Mouse (Mus musculus): ENCODE data around the gene Cers3. TPM values are rescaled to one million over a fixed set of nuclear protein-coding genes. Genes with fewer than 3 reads are reported as not detected.

Gene Cers3
- polyA plus RNA-seq, 1 experiment from 2014 or later: 0.79 TPM

GRCm38 (mm10) chr7:66789860-66790748, 46.8 kb downstream of the Cers3 start:
- H3K9me3 ChIP-seq: no peaks in the 10 kb centered on the region
- H3K4me3 ChIP-seq: no peak overlapping the region
- DNase-seq (ENCODE audit: extremely low spot score, low spot score): no peak
- WGBS: 27% methylated on average over 8 of the region's 8 CpGs
- H3K27ac ChIP-seq: no peak overlapping the region
- H3K4me1 ChIP-seq: peaks cover 12% of the 10 kb centered on the region
- H3K27me3 ChIP-seq (ENCODE audit: poor library complexity, severe bottlenecking): no peaks in the 10 kb centered on the region
- H3K36me3 ChIP-seq (replicated peaks): no peaks in the 10 kb centered on the region

DNA sequence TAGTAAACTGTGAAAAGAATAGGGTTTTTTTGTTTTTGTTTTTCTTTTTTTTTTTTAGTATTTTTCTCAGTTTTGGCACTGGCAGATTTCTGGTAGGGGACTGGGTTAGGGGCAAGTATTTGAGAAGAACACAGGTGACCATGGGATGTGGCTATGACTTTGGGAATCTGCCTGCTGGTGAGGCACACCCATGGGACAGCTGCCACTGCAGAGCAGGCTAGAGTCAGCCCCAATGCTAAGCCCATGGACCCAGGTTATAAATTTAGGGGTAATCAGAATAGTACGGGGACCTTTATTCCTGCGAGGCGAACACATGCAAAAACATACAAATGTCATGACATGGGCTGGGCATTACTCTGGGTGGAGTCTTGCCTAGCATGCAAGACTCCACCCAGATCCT, 47.7 kb downstream of the Cers3 start:
- 94% methylated on average over 3 of the region's 3 CpGs for WGBS
- no peak for DNase-seq (ENCODE audit: extremely low spot score, low spot score)

DNA sequence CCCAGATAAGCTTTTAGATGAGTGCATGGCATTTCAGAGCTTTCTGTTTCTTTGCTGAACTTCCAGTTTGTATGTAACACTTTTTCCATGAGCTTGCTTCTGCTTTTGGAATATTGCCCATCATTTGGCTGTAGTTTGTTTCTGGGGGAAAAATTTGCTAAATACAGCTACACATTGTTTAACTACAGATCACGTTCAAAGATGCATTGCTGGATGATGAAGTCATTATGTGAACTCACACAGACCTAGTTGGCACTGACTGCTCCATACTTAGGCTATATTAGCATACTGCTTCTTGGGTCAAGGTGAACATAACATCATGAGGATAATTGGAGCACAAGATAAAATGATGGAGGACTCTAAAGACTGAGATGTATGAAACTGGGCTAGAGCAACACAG, 53.6 kb downstream of the Cers3 start:
- WGBS: 78% methylated on average over 1 of the region's 1 CpGs
- H3K27me3 ChIP-seq (ENCODE audit: poor library complexity, severe bottlenecking): no peaks in the 10 kb centered on the region
- H3K4me1 ChIP-seq: no peaks in the 10 kb centered on the region
- H3K27ac ChIP-seq: no peak overlapping the region
- no peaks in the 10 kb centered on the region for H3K9me3 ChIP-seq
- no peak for DNase-seq (ENCODE audit: extremely low spot score, low spot score)
- H3K36me3 ChIP-seq (replicated peaks): no peaks in the 10 kb centered on the region
- H3K4me3 ChIP-seq: no peak overlapping the region

More for the DNA sequence above, 47.7 kb downstream of the Cers3 start:
- Histone ChIP-seq H3K27me3 (ENCODE audit: poor library complexity, severe bottlenecking) (no peaks in the 10 kb centered on the region), H3K4me3 (no peak overlapping the region), H3K9me3 (no peaks in the 10 kb centered on the region), H3K4me1 (peaks cover 12% of the 10 kb centered on the region), H3K27ac (no peak overlapping the region), H3K36me3 (replicated peaks) (no peaks in the 10 kb centered on the region)

- no peak overlapping the region for H3K27ac ChIP-seq
- no peaks in the 10 kb centered on the region for H3K27me3 ChIP-seq (ENCODE audit: poor library complexity, severe bottlenecking)
- H3K9me3 ChIP-seq: no peaks in the 10 kb centered on the region
- no peaks in the 10 kb centered on the region for H3K36me3 ChIP-seq (replicated peaks)
- 0 out of 2 replicates have a peak, but pooled peaks cover 1% of the 10 kb centered on the region for H3K4me1 ChIP-seq
- no peak overlapping the region for H3K4me3 ChIP-seq
- DNase-seq (ENCODE audit: extremely low spot score, low spot score): no peak
- WGBS: 87% methylated on average over 1 of the region's 1 CpGs
These were observed 54.0 kb downstream of the Cers3 start for GRCm38 (mm10) chr7:66797345-66797744.

DNA sequence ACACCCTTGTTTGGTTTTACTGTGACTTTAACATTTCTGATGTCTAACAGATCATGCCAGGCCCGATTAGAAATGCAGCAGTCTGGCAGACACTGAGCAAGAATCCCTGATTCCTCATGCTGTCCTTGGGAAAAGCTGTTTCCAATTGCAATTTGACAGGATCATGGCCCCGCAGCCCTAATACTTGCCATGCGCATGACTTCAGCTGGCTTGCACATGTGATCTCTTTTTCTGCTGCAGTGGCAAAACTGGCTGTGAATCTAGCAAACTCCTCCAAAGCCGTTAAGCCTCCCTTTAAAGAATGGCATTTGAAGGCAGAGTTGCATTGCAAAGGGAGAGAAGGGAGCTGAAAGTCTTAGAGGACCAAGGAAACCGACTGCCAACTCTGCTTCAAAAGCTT, 55.5 kb downstream of the Cers3 start:
- Histone ChIP-seq H3K4me3 (no peak overlapping the region), H3K27me3 (ENCODE audit: poor library complexity, severe bottlenecking) (no peaks in the 10 kb centered on the region), H3K27ac (no peak overlapping the region), H3K9me3 (no peaks in the 10 kb centered on the region), H3K36me3 (replicated peaks) (no peaks in the 10 kb centered on the region), H3K4me1 (peaks cover 10% of the 10 kb centered on the region)
- DNase-seq (ENCODE audit: extremely low spot score, low spot score): peak; percentile 16
- 52% methylated on average over 5 of the region's 5 CpGs for WGBS

- DNase-seq (ENCODE audit: extremely low spot score, low spot score): no peak
- H3K27ac ChIP-seq: no peak overlapping the region
- no peaks in the 10 kb centered on the region for H3K36me3 ChIP-seq (replicated peaks)
- peaks cover 11% of the 10 kb centered on the region for H3K4me1 ChIP-seq
- H3K4me3 ChIP-seq: no peak overlapping the region
- WGBS: 86% methylated on average over 5 of the region's 5 CpGs
- H3K9me3 ChIP-seq: no peaks in the 10 kb centered on the region
- H3K27me3 ChIP-seq (ENCODE audit: poor library complexity, severe bottlenecking): no peaks in the 10 kb centered on the region
These were observed 57.5 kb downstream of the Cers3 start for GRCm38 (mm10) chr7:66800784-66801183.

GRCm38 (mm10) chr7:66801785-66802184, 58.5 kb downstream of the Cers3 start:
- Histone ChIP-seq H3K4me3 (no peak overlapping the region), H3K27ac (no peak overlapping the region), H3K27me3 (ENCODE audit: poor library complexity, severe bottlenecking) (no peaks in the 10 kb centered on the region), H3K4me1 (peaks cover 11% of the 10 kb centered on the region), H3K9me3 (no peaks in the 10 kb centered on the region), H3K36me3 (replicated peaks) (no peaks in the 10 kb centered on the region)
- no peak for DNase-seq (ENCODE audit: extremely low spot score, low spot score)

GRCm38 (mm10) chr7:66803798-66804197, 60.5 kb downstream of the Cers3 start:
- no peaks in the 10 kb centered on the region for H3K36me3 ChIP-seq (replicated peaks)
- no peak overlapping the region for H3K27ac ChIP-seq
- H3K9me3 ChIP-seq: no peaks in the 10 kb centered on the region
- H3K4me1 ChIP-seq: peaks cover 11% of the 10 kb centered on the region
- no peak for DNase-seq (ENCODE audit: extremely low spot score, low spot score)
- H3K4me3 ChIP-seq: no peak overlapping the region
- H3K27me3 ChIP-seq (ENCODE audit: poor library complexity, severe bottlenecking): no peaks in the 10 kb centered on the region
- WGBS: 74% methylated on average over 5 of the region's 5 CpGs

GRCm38 (mm10) chr7:66806801-66807200, 63.5 kb downstream of the Cers3 start:
- H3K4me1 ChIP-seq: peaks cover 11% of the 10 kb centered on the region
- H3K36me3 ChIP-seq (replicated peaks): no peaks in the 10 kb centered on the region
- WGBS: 69% methylated on average over 3 of the region's 3 CpGs
- H3K27ac ChIP-seq: no peak overlapping the region
- no peaks in the 10 kb centered on the region for H3K9me3 ChIP-seq
- H3K27me3 ChIP-seq (ENCODE audit: poor library complexity, severe bottlenecking): no peaks in the 10 kb centered on the region
- DNase-seq (ENCODE audit: extremely low spot score, low spot score): no peak
- H3K4me3 ChIP-seq: no peak overlapping the region

DNA sequence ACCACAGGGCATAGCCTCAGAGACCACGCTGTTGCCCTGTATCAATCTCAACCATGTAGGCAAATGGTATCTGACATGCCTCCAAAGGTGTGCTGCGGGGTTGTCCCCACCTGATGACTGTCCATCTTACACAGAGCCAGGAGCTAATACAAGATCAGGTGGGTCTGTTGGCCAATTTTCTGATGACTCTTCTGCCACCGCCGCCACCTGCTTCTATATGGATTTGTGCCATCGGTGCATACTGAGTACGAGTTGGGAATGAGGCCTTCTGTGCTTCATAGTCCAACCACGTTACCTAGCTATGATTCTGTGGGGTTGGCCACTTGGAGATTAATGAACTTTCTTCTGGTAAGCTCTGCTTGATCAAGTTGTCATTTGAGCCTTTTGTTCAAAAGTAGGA, 67.1 kb downstream of the Cers3 start:
- H3K9me3 ChIP-seq: no peaks in the 10 kb centered on the region
- WGBS: 95% methylated on average over 7 of the region's 7 CpGs
- H3K36me3 ChIP-seq (replicated peaks): no peaks in the 10 kb centered on the region
- H3K4me1 ChIP-seq: no peaks in the 10 kb centered on the region
- H3K4me3 ChIP-seq: no peak overlapping the region
- no peak for DNase-seq (ENCODE audit: extremely low spot score, low spot score)
- no peak overlapping the region for H3K27ac ChIP-seq
- no peaks in the 10 kb centered on the region for H3K27me3 ChIP-seq (ENCODE audit: poor library complexity, severe bottlenecking)

- H3K9me3 ChIP-seq: no peaks in the 10 kb centered on the region
- WGBS: 86% methylated on average over 1 of the region's 1 CpGs
- DNase-seq (ENCODE audit: extremely low spot score, low spot score): no peak
These were observed 68.0 kb downstream of the Cers3 start for GRCm38 (mm10) chr7:66811294-66811693.

DNA sequence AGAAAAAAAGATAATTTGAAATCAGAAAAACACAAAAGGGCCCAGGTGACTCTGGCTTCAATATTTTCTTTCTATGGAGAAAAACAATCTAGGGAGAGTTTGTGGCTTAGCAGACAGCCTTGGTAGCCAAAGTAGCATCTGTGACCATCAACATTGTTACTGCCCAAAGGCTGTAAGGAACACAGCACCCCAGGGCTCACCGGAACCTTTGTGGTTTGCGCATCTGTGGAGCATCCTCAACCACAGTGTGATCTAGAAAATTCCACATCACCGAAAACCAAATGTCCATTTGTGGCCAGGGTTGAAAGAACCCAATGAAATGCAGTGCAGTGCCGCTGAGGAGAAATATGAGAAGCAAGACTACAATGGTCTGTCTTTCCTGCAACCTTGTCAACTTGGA, 69.0 kb downstream of the Cers3 start:
- Histone ChIP-seq H3K27me3 (ENCODE audit: poor library complexity, severe bottlenecking) (no peaks in the 10 kb centered on the region), H3K4me1 (no peaks in the 10 kb centered on the region), H3K4me3 (no peak overlapping the region), H3K36me3 (replicated peaks) (no peaks in the 10 kb centered on the region), H3K9me3 (no peaks in the 10 kb centered on the region), H3K27ac (no peak overlapping the region)
- no peak for DNase-seq (ENCODE audit: extremely low spot score, low spot score)
- WGBS: 92% methylated on average over 4 of the region's 4 CpGs

More at GRCm38 (mm10) chr7:66811294-66811693, 68.0 kb downstream of the Cers3 start:
- Histone ChIP-seq H3K27ac (no peak overlapping the region), H3K4me3 (no peak overlapping the region), H3K36me3 (replicated peaks) (no peaks in the 10 kb centered on the region), H3K4me1 (no peaks in the 10 kb centered on the region), H3K27me3 (ENCODE audit: poor library complexity, severe bottlenecking) (no peaks in the 10 kb centered on the region)

GRCm38 (mm10) chr7:66812737-66813136, 69.4 kb downstream of the Cers3 start:
- H3K36me3 ChIP-seq (replicated peaks): no peaks in the 10 kb centered on the region
- no peak overlapping the region for H3K4me3 ChIP-seq
- 87% methylated on average over 9 of the region's 9 CpGs for WGBS
- H3K27me3 ChIP-seq (ENCODE audit: poor library complexity, severe bottlenecking): no peaks in the 10 kb centered on the region
- no peak for DNase-seq (ENCODE audit: extremely low spot score, low spot score)
- no peaks in the 10 kb centered on the region for H3K4me1 ChIP-seq
- H3K9me3 ChIP-seq: no peaks in the 10 kb centered on the region
- no peak overlapping the region for H3K27ac ChIP-seq

Data from forebrain, embryonic 10.5 days (tissue).